Mouse (Mus musculus): ENCODE results near the gene Mecr.

GRCm38 (mm10) chr4:131848082-131848481 lies 4.8 kb downstream of the Mecr start:
- TF ChIP-seq CTCF (IDR thresholded peaks at IDR 0.05; ENCODE audit: low read depth, low read length) (no peak), POLR2A (IDR thresholded peaks at IDR 0.05; ENCODE audit: extremely low read depth, insufficient read depth, low read length) (no peak)
